Mouse (Mus musculus): Measurements from ENCODE around the gene Usp29. TPM values are rescaled to one million over a fixed set of nuclear protein-coding genes. Genes with fewer than 3 reads are reported as not detected.

Usp29 gene
- polyA plus RNA-seq, 1 experiment from 2014 or later, result 32.0 TPM

- 57% methylated on average over 6 of the region's 6 CpGs for WGBS
- no peak overlapping the region for H3K4me2 ChIP-seq (ENCODE audit: low read length)
- no peaks in the 10 kb centered on the region for H3K27me3 ChIP-seq (replicated peaks; ENCODE audit: control insufficient read depth, insufficient read depth, low read length)
- H3K27ac ChIP-seq (ENCODE audit: low read length), result peak overlapping the region; percentile 35; the same call in 1 of the 2 replicates
- no peaks in the 10 kb centered on the region for H3K36me3 ChIP-seq (ENCODE audit: control insufficient read depth, insufficient read depth)
- no peak overlapping the region for H3K4me3 ChIP-seq (replicated peaks; ENCODE audit: low read length)
- no peak overlapping the region for H3K9ac ChIP-seq (replicated peaks; ENCODE audit: low read depth, low read length)
- H3K9me3 ChIP-seq (ENCODE audit: control insufficient read depth, low read length), result no peaks in the 10 kb centered on the region
- H3K4me1 ChIP-seq (replicated peaks; ENCODE audit: control insufficient read depth, insufficient read depth, low read length), result peaks cover 5% of the 10 kb centered on the region
- ATAC-seq, result no peak
These were observed 120.9 kb downstream of the Usp29 start for GRCm38 (mm10) chr7:6851256-6851655.

GRCm38 (mm10) chr7:6851717-6852503 lies 121.5 kb downstream of the Usp29 start:
- ATAC-seq, result peak; percentile 90
- Histone ChIP-seq H3K4me3 (replicated peaks; ENCODE audit: low read length) (no peak overlapping the region), H3K27me3 (replicated peaks; ENCODE audit: control insufficient read depth, insufficient read depth, low read length) (no peaks in the 10 kb centered on the region), H3K4me1 (replicated peaks; ENCODE audit: control insufficient read depth, insufficient read depth, low read length) (peaks cover 5% of the 10 kb centered on the region), H3K9ac (replicated peaks; ENCODE audit: low read depth, low read length) (no peak overlapping the region), H3K9me3 (ENCODE audit: control insufficient read depth, low read length) (no peaks in the 10 kb centered on the region), H3K4me2 (ENCODE audit: low read length) (no peak overlapping the region), H3K36me3 (ENCODE audit: control insufficient read depth, insufficient read depth) (no peaks in the 10 kb centered on the region), H3K27ac (ENCODE audit: low read length) (peak overlapping the region; percentile 35; the same call in 1 of the 2 replicates)
- 31% methylated on average over 5 of the region's 5 CpGs for WGBS

- WGBS, result 92% methylated on average over 10 of the region's 10 CpGs
- Histone ChIP-seq H3K27me3 (replicated peaks; ENCODE audit: control insufficient read depth, insufficient read depth, low read length) (no peaks in the 10 kb centered on the region), H3K27ac (ENCODE audit: low read length) (no peak overlapping the region), H3K4me1 (replicated peaks; ENCODE audit: control insufficient read depth, insufficient read depth, low read length) (peaks cover 12% of the 10 kb centered on the region), H3K36me3 (ENCODE audit: control insufficient read depth, insufficient read depth) (no peaks in the 10 kb centered on the region), H3K4me3 (replicated peaks; ENCODE audit: low read length) (no peak overlapping the region), H3K4me2 (ENCODE audit: low read length) (no peak overlapping the region), H3K9me3 (ENCODE audit: control insufficient read depth, low read length) (no peaks in the 10 kb centered on the region), H3K9ac (replicated peaks; ENCODE audit: low read depth, low read length) (no peak overlapping the region)
- ATAC-seq, result no peak
These were observed 125.4 kb downstream of the Usp29 start for GRCm38 (mm10) chr7:6855613-6856405.

- Histone ChIP-seq H3K9ac (replicated peaks; ENCODE audit: low read depth, low read length) (no peak overlapping the region), H3K4me3 (replicated peaks; ENCODE audit: low read length) (no peak overlapping the region)
These were observed 128.4 kb downstream of the Usp29 start for GRCm38 (mm10) chr7:6858694-6859270.

DNA sequence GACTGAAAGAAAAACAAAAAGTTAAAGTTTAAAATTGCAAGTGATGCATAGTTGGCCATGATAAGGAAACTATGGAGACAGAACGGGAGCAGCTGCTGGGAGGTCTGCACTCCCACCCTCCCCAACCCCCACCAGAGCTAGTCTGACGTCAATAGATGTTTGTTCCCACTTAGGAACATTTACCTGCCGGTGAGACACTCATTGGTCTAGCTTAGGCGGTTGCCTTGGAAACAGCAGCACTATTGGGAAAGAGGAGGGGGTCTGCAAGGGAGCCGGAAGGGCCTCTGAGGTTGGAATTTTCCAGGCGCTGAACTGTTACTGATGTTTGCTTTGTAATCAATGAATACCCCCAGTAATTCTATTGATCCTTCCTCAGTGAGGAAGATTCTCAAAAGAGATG lies 130.3 kb downstream of the Usp29 start:
- H3K9me3 ChIP-seq (ENCODE audit: control insufficient read depth, low read length), result no peaks in the 10 kb centered on the region
- no peak overlapping the region for H3K27ac ChIP-seq (ENCODE audit: low read length)
- H3K4me2 ChIP-seq (ENCODE audit: low read length), result no peak overlapping the region
- H3K4me1 ChIP-seq (replicated peaks; ENCODE audit: control insufficient read depth, insufficient read depth, low read length), result peaks cover 8% of the 10 kb centered on the region
- WGBS, result 3% methylated on average over 6 of the region's 6 CpGs
- H3K9ac ChIP-seq (replicated peaks; ENCODE audit: low read depth, low read length), result no peak overlapping the region
- peak; percentile 89 for ATAC-seq
- H3K4me3 ChIP-seq (replicated peaks; ENCODE audit: low read length), result no peak overlapping the region
- H3K36me3 ChIP-seq (ENCODE audit: control insufficient read depth, insufficient read depth), result no peaks in the 10 kb centered on the region
- no peaks in the 10 kb centered on the region for H3K27me3 ChIP-seq (replicated peaks; ENCODE audit: control insufficient read depth, insufficient read depth, low read length)

More at GRCm38 (mm10) chr7:6858694-6859270, 128.4 kb downstream of the Usp29 start:
- H3K4me1 ChIP-seq (replicated peaks; ENCODE audit: control insufficient read depth, insufficient read depth, low read length), result peaks cover 8% of the 10 kb centered on the region
- H3K9me3 ChIP-seq (ENCODE audit: control insufficient read depth, low read length), result no peaks in the 10 kb centered on the region
- no peaks in the 10 kb centered on the region for H3K27me3 ChIP-seq (replicated peaks; ENCODE audit: control insufficient read depth, insufficient read depth, low read length)
- ATAC-seq, result no peak
- no peaks in the 10 kb centered on the region for H3K36me3 ChIP-seq (ENCODE audit: control insufficient read depth, insufficient read depth)
- no peak overlapping the region for H3K4me2 ChIP-seq (ENCODE audit: low read length)
- no peak overlapping the region for H3K27ac ChIP-seq (ENCODE audit: low read length)
- 18% methylated on average over 5 of the region's 5 CpGs for WGBS

- H3K4me3 ChIP-seq (replicated peaks; ENCODE audit: low read length), result no peak overlapping the region
- H3K9ac ChIP-seq (replicated peaks; ENCODE audit: low read depth, low read length), result no peak overlapping the region
- no peak overlapping the region for H3K4me2 ChIP-seq (ENCODE audit: low read length)
- H3K4me1 ChIP-seq (replicated peaks; ENCODE audit: control insufficient read depth, insufficient read depth, low read length), result peaks cover 6% of the 10 kb centered on the region
- no peaks in the 10 kb centered on the region for H3K9me3 ChIP-seq (ENCODE audit: control insufficient read depth, low read length)
- H3K36me3 ChIP-seq (ENCODE audit: control insufficient read depth, insufficient read depth), result no peaks in the 10 kb centered on the region
- H3K27me3 ChIP-seq (replicated peaks; ENCODE audit: control insufficient read depth, insufficient read depth, low read length), result no peaks in the 10 kb centered on the region
- no peak overlapping the region for H3K27ac ChIP-seq (ENCODE audit: low read length)
- ATAC-seq, result 0 out of 2 replicates have a peak, but pooled peaks have one; percentile 24
These were observed 136.0 kb downstream of the Usp29 start for GRCm38 (mm10) chr7:6866351-6866750.

DNA sequence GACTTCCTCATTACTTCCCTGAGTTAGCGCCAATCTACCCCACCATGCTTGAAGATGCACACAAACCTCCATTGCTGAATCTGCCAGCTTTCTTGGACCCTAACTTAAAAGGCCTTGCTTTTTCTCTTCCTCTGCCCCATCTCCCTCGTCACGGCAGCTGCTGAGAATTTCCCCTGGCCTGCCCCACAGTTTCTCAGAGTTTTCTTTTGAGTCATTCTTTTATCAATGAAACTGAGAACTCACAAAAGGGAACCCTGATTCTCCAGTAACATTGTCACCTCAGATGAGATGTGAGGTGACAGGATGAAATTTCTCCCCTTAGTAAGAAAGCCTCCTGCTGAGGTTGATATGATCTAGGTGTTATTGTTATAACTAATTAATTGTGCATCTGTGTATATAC lies 138.5 kb downstream of the Usp29 start:
- ATAC-seq, result no peak
- H3K4me3 ChIP-seq (replicated peaks; ENCODE audit: low read length), result no peak overlapping the region
- no peaks in the 10 kb centered on the region for H3K27me3 ChIP-seq (replicated peaks; ENCODE audit: control insufficient read depth, insufficient read depth, low read length)
- 54% methylated on average over 3 of the region's 3 CpGs for WGBS
- no peak overlapping the region for H3K9ac ChIP-seq (replicated peaks; ENCODE audit: low read depth, low read length)
- H3K4me1 ChIP-seq (replicated peaks; ENCODE audit: control insufficient read depth, insufficient read depth, low read length), result peaks cover 6% of the 10 kb centered on the region
- H3K27ac ChIP-seq (ENCODE audit: low read length), result no peak overlapping the region
- H3K4me2 ChIP-seq (ENCODE audit: low read length), result no peak overlapping the region
- H3K36me3 ChIP-seq (ENCODE audit: control insufficient read depth, insufficient read depth), result no peaks in the 10 kb centered on the region
- no peaks in the 10 kb centered on the region for H3K9me3 ChIP-seq (ENCODE audit: control insufficient read depth, low read length)

DNA sequence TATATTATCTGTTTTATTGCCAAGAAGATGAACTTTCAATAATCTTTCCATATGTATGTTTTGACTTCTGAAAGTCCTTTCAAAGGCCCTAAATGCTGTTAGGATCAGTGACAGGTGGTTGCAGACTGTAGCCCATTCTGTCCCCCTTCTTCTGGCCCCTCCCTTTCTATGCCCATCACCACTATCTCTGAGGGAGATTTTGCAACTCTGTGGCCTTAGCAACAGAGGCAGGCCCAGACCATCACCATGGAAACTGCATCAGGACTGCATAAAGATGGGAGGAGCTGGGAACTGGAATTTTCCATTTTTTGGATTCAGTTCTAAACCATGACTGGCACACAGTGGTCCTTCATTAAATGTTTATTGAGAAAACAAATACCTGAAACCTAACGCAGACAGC lies 139.2 kb downstream of the Usp29 start:
- 73% methylated on average over 1 of the region's 1 CpGs for WGBS
- H3K27ac ChIP-seq (ENCODE audit: low read length), result no peak overlapping the region; the same call in 1 of the 2 replicates
- no peak overlapping the region for H3K9ac ChIP-seq (replicated peaks; ENCODE audit: low read depth, low read length)
- no peaks in the 10 kb centered on the region for H3K9me3 ChIP-seq (ENCODE audit: control insufficient read depth, low read length)
- H3K4me3 ChIP-seq (replicated peaks; ENCODE audit: low read length), result no peak overlapping the region
- H3K4me1 ChIP-seq (replicated peaks; ENCODE audit: control insufficient read depth, insufficient read depth, low read length), result peaks cover 6% of the 10 kb centered on the region
- ATAC-seq, result peak; percentile 69
- no peaks in the 10 kb centered on the region for H3K36me3 ChIP-seq (ENCODE audit: control insufficient read depth, insufficient read depth)
- no peak overlapping the region for H3K4me2 ChIP-seq (ENCODE audit: low read length)
- H3K27me3 ChIP-seq (replicated peaks; ENCODE audit: control insufficient read depth, insufficient read depth, low read length), result no peaks in the 10 kb centered on the region

DNA sequence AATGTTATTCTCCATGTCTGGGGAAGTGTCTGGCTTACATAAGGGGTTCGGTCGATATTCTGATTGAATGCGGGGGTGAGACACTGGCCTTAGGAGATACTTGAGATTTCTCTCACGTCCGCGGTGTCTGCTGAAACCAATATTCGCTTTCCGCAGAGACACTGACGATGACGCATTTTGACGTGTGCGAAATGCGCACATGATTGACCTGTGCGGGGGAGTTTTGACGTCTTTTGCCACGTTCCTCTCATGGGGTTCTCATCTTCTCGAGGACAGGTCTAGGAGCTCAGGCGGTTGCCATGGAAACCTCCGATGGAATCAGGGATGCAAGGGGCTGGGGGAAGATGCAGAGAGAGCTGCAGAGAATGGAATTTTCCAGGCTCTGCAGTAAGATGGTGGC lies 144.1 kb downstream of the Usp29 start:
- Histone ChIP-seq H3K4me2 (ENCODE audit: low read length) (no peak overlapping the region), H3K36me3 (ENCODE audit: control insufficient read depth, insufficient read depth) (no peaks in the 10 kb centered on the region), H3K27me3 (replicated peaks; ENCODE audit: control insufficient read depth, insufficient read depth, low read length) (no peaks in the 10 kb centered on the region), H3K27ac (ENCODE audit: low read length) (peak overlapping the region; percentile 37; the same call in 1 of the 2 replicates), H3K4me1 (replicated peaks; ENCODE audit: control insufficient read depth, insufficient read depth, low read length) (peaks cover 3% of the 10 kb centered on the region), H3K9me3 (ENCODE audit: control insufficient read depth, low read length) (no peaks in the 10 kb centered on the region), H3K9ac (replicated peaks; ENCODE audit: low read depth, low read length) (no peak overlapping the region), H3K4me3 (replicated peaks; ENCODE audit: low read length) (no peak overlapping the region)
- 64% methylated on average over 19 of the region's 19 CpGs for whole genome bisulfite sequencing
- peak; percentile 72 for ATAC-seq

Data from forebrain, embryonic 16.5 days (tissue).